Mouse (Mus musculus) ES-Bruce4 (cell line): ENCODE measurements at regions not wholly inside any gene's neighbourhood (a gene's known extent, or its start where the extent isn't known, plus 50 kb on each side); places are given as distances from the start of the nearest gene placed in this dataset.

ENCODE experiments used
- CTCF ChIP-seq: IDR thresholded peaks from one replicate; pipeline ENCODE4 v1.8.1; 2011; ENCODE audit warnings: low read depth, low read length
- EP300 ChIP-seq: IDR thresholded peaks from 2 replicates; pipeline ENCODE4 v1.6.1; 2011; ENCODE audit warnings: low read depth, low read length; ENCODE audit not compliant: insufficient read depth
- POLR2A ChIP-seq: IDR thresholded peaks from one replicate; pipeline ENCODE4 v1.8.1; 2011; ENCODE audit warnings: low read length; ENCODE audit not compliant: insufficient read depth

- no peak for TF ChIP-seq EP300
- TF ChIP-seq CTCF, result no peak
- no peak for TF ChIP-seq POLR2A
Observed at GRCm38 (mm10) chr13:53815629-53816028, 239.9 kb downstream of the Drd1 start.
